Mouse (Mus musculus): ENCODE measurements around the gene Shank2.

The Shank2 gene

GRCm38 (mm10) chr7:144338694-144339093 lies 337.0 kb downstream of the Shank2 start:
- DNase-seq (ENCODE audit: low spot score in 2 of 2) = no peak

DNA sequence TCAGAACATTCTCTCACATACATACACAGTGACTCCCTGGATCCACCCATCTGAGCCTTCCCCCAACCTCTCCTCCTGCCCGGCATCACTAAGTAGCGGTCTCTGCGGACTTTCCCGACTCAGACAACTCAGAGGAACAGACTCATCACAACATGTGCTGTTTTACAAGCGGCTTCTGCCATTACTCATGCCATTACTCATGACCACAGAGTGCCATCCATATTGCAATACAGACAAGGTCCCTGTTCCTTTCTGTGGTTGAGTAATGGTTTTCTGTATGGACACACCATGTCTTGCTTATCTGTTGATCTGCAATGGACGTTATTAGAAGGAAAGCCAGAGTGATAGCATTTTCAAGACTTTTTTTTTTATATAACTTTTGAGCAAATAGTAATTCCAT lies 338.6 kb downstream of the Shank2 start:
- no peak for DNase-seq (ENCODE audit: low spot score in 2 of 2)

DNA sequence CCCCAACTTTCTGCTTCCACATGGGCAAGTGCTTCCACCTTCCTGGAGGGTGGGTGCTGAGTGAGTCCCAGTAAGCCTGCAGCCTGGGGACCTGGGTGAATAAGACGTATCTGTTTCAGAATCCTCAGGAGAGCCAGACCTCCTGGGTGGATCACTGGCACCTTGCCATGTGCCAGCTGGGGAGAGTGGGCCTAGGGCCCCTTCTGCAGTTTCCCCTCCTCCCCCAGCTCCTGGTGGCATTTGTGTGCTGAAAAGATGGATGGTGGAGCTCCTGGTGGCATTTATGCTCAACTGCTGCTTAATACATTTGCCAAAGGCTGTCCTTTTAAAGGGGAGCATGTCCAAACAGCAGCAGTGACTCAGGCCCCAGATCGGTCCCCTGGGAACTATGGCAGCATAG lies 364.4 kb downstream of the Shank2 start:
- no peak for DNase-seq (ENCODE audit: low spot score in 2 of 2)

GRCm38 (mm10) chr7:144373059-144373458 lies 371.3 kb downstream of the Shank2 start:
- DNase-seq (ENCODE audit: low spot score in 2 of 2) = no peak

DNA sequence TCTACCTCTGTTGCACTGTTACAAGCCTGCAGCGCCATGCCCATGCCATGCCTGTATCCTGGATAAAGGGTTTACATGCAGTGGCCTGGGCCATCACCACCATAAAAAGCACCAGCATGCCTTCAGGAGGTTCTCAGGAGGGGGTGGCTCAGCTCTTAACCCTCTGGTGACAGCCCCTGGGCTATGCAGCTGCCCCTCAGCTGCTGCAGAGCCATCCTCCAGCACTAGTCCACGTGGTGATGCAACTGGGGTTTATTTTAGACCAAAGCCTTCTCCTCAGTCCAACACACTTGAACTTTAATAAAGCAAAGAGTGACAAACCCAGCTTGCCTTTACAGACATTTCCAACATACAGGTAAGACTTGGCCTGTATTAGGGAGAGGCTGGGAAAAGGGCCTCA lies 373.8 kb downstream of the Shank2 start:
- DNase-seq (ENCODE audit: low spot score in 2 of 2) = no peak

- no peak for DNase-seq (ENCODE audit: low spot score in 2 of 2)
Measured at GRCm38 (mm10) chr7:144378254-144378653, 376.5 kb downstream of the Shank2 start.

- DNase-seq (ENCODE audit: low spot score in 2 of 2) = no peak
Measured at GRCm38 (mm10) chr7:144379243-144379884, 377.6 kb downstream of the Shank2 start.

DNA sequence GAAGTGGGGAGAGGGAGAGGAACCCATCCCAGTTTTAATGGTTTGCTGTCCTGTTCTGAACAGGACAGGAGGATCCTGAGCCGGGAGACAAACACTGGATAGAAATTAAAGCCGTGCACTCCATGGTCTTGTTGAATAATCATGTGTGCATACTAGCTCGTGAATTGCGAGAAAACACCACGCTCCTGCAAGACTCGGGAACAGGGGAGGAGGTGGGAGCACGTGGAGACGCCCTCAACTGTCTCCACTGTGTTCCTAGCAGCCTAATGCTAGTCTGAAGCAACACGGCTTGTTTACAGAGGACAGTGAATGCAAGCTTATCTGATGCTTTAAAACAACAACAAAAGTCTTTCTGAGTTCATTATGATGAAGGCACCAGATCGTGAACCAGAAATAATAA lies 379.9 kb downstream of the Shank2 start:
- no peak for DNase-seq (ENCODE audit: low spot score in 2 of 2)

DNA sequence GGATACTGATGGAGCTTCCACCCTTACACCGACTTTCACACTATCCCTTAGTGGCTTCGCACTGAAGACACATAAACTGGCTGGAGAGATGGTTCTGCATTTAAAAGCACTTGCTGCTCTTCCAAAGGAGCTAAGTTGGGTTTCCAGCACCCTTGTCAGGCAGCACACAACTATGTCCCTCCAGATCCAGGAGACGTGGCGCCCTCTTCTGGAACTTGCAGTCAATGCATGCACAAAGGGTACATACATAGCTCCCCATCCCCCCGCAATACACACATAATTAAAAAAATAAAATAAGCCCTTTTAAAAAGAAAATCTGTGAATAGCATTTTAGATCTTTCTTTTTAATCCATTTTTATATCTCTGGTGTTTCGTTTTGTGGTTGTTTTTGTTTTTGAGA lies 385.8 kb downstream of the Shank2 start:
- DNase-seq (ENCODE audit: low spot score in 2 of 2) = no peak

- DNase-seq (ENCODE audit: low spot score in 2 of 2) = no peak
Measured at GRCm38 (mm10) chr7:144389704-144390103, 388.0 kb downstream of the Shank2 start.

- DNase-seq (ENCODE audit: low spot score in 2 of 2) = no peak
Measured at GRCm38 (mm10) chr7:144390676-144391075, 388.9 kb downstream of the Shank2 start.

GRCm38 (mm10) chr7:144391727-144392126 lies 390.0 kb downstream of the Shank2 start:
- no peak for DNase-seq (ENCODE audit: low spot score in 2 of 2)

DNA sequence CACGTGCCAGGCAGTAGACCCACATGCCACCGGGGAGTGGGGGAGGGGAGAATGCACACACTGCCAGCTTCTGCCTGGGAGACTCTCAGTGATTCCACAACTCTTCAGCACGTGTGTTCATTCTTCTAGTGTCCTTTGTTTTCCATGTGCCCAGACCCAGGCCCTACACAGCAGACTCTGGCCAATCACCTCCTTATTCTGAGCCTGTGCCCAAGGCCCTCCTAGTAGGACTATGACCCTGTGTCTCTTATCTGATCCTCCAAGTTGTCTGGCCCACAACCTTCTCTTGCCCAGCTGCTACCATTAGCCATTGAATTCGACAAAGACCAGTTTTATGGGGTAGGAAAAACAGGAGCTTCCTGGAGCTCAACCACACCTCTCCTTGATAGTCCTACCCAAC lies 400.8 kb downstream of the Shank2 start:
- DNase-seq (ENCODE audit: low spot score in 2 of 2) = no peak

DNA sequence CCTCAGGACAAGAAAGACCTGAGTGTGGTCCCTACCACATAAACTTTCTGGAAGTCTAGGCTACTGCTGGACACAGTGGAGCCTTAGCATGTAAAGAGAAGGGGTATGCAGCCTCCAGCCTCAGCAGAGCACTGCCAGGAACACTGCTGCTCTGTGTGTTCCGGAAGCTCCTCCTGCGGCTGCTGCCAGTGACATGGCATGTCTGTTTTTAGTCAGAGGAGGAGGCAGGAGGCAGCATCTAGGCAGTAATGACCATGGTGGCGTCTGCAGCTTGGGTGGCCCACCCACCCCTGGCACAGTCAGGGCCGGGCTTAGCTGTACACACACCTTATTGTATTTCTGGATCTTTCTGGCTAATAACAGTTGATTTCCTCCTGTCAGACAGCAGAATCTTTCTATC lies 405.9 kb downstream of the Shank2 start:
- DNase-seq (ENCODE audit: low spot score in 2 of 2) = no peak

DNA sequence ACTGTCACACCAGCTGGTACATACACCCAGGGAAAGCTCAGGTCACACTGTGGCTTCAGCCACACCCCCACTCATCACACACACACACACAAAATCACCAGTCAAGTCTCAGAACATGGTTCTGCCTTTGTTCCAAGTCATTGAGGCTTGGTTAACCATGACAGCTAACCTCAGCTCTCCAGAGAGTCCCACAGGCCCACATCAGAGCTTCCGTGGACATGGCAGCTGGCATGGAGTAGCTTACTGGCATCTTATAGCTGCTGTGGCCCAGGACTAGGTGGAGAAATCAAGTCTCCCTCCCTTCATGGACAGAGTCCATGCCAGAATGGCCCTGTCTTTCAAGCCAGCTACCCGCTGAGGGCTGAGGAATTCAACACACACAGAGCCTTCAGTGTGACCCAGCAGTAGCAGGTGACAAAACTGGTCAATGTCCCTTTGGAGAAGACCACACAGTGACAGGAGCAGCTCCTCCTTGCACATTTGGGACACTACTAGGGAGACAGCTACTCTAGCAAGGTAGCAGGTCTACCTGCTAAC lies 406.8 kb downstream of the Shank2 start:
- no peak for DNase-seq (ENCODE audit: low spot score in 2 of 2)

- DNase-seq (ENCODE audit: low spot score in 2 of 2) = no peak
Measured at GRCm38 (mm10) chr7:144409682-144410081, 408.0 kb downstream of the Shank2 start.

DNA sequence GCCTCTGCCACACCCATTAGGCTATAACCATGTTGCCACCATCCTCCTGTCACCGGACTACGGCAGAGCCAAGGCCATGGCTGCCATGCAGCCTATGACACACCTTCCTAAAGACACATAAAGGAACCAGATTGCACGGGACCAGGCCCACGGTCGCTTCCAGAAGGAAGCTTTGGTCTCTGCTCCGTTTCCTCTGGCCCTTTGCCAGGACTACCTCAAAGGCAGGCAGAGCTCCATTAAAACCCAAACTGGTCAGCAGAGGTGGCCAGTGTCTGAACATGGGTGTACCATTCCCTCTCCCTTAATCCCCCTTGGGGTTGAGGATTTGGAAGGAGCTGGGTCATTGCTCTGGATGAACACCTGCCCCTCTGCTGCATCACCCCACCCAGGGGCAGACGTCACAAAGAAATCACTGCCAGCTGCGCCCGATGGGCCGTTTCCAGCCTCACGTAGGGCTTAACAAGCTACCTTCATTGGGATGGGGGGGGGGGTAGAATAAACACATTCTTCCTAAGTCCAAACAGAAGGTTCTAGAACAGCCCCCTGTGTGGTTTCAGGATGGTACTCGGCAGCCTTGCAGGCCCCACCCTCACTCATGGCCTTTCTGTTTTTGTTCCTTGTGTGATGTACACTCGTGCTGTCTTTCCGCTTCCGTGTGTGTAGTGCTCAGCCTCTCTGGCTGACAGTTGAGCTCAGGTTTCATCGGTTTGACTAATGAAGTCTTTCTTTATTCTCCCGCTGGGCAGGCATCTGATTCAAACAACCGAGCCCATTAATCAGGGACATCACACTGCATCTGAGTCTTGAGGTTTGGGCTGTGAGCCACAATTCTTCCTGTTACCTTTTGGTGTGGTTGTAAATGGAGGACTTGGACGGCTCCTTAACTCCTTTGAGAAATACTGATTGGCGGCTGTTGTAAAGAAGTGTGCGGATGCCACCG lies 410.5 kb downstream of the Shank2 start:
- DNase-seq (ENCODE audit: low spot score in 2 of 2) = no peak

DNA sequence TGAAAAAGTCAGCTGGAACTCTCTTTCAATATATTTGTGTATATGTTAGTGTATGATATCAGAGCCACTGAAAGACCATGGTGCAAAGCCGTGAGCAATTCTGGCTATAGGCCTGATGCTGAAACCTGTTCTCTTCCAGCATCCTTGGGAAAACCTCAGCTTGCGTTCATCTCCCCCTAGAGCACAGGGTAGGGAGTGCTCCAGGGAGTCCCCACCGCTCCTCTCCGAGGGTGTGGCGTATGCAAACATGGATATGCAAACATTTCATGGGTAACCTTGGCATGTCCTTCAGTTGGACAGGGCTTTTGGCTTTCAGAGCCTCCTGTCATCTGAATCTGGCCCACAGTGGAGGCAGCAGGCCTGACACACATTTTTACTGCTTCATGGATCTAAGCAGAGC lies 412.9 kb downstream of the Shank2 start:
- DNase-seq (ENCODE audit: low spot score in 2 of 2) = no peak

GRCm38 (mm10) chr7:144415795-144416194 lies 414.1 kb downstream of the Shank2 start:
- DNase-seq (ENCODE audit: low spot score in 2 of 2) = no peak

DNA sequence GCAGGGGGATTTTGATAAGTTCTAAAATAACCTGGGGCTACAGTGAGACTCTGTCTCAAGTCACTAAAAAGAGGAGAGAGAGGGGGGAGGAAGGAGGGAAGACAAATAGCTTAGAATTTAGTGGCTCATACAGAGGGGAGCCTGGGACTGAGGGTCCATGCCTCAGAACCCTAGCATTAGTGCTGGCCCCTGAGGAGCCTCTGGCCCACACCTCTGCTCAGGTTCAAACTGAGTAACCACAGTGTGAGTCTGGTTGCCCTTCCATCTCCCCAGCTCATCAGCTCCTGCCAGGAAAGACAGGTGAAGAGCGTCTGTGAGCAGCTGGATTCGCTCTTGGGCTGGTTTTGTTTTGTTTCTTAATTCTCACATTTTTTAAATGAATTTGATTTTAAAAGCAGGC lies 415.5 kb downstream of the Shank2 start:
- no peak for DNase-seq (ENCODE audit: low spot score in 2 of 2)

- DNase-seq (ENCODE audit: low spot score in 2 of 2) = peak in 1 of 2 experiments; percentile 32
Measured at GRCm38 (mm10) chr7:144417644-144418343, 416.1 kb downstream of the Shank2 start.

- no peak for DNase-seq (ENCODE audit: low spot score in 2 of 2)
Measured at GRCm38 (mm10) chr7:144420552-144420951, 418.8 kb downstream of the Shank2 start.

Measured in heart, adult 9 months (tissue).